In genomic region chr4:155944271-155944670, GRCm38 (mm10) we compare ENCODE assay signal across 9 mouse cellular contexts. TPM values are rescaled to one million over a fixed set of nuclear protein-coding genes. Genes with fewer than 3 reads are reported as not detected.
DNase-seq lines count a peak whose midpoint lies in the region; ATAC-seq and TF ChIP-seq lines count a peak whose summit lies in the region.
"Had no signal": no experiment of that assay in that cellular context is flagged by ENCODE, and none has a peak within 500 bp of the region (broad histone marks: within the 10 kb centered on the region; RNA-seq: fewer than 3 reads in every experiment).

No protein-coding gene starts in this region.

- H3K4me2 ChIP-seq in heart, postnatal 0 days (ENCODE audit: low read depth, low read length): peak overlapping the region; percentile 98
- peak overlapping the region; percentile 96 for H3K4me2 ChIP-seq in liver, embryonic 12.5 days
- H3K4me2 ChIP-seq in neural tube, embryonic 13.5 days: peak overlapping the region; percentile 90

- peaks cover 14% of the 10 kb centered on the region; the same call in 1 of the 2 replicates for H3K4me1 ChIP-seq in heart, postnatal 0 days (ENCODE audit: control insufficient read depth, insufficient read depth)
- H3K4me1 ChIP-seq in liver, embryonic 12.5 days: peaks cover 40% of the 10 kb centered on the region
- H3K4me1 ChIP-seq in neural tube, embryonic 13.5 days (replicated peaks): peaks cover 27% of the 10 kb centered on the region

- TF ChIP-seq CTCF in gastrocnemius, adult 2 months (IDR thresholded peaks at IDR 0.05): no peak
- no peak for TF ChIP-seq CTCF in heart, postnatal 0 days (IDR thresholded peaks at IDR 0.05; ENCODE audit: low read depth)

- no peak for TF ChIP-seq EP300 in heart, postnatal 0 days (IDR thresholded peaks at IDR 0.05; ENCODE audit: low read depth)

- peak overlapping the region; percentile 97 for H3K27ac ChIP-seq in gastrocnemius, adult 2 months
- H3K27ac ChIP-seq in heart, postnatal 0 days (ENCODE audit: low read depth): peak overlapping the region; percentile 87
- peak overlapping the region; percentile 85 for H3K27ac ChIP-seq in liver, embryonic 12.5 days
- peak overlapping the region; percentile 90; the same call in 1 of the 2 replicates for H3K27ac ChIP-seq in neural tube, embryonic 13.5 days (replicated peaks)

- 0% methylated on average over 17 of the region's 17 CpGs for WGBS in heart, postnatal 0 days
- under 1% methylated on average over 17 of the region's 17 CpGs for WGBS in liver, embryonic 12.5 days (ENCODE audit: insufficient replicate concordance)
- WGBS in neural tube, embryonic 13.5 days: under 1% methylated on average over 17 of the region's 17 CpGs

- peak overlapping the region; percentile 93 for H3K9ac ChIP-seq in heart, postnatal 0 days (replicated peaks; ENCODE audit: low read depth, low read length)
- peak overlapping the region; percentile 96 for H3K9ac ChIP-seq in liver, embryonic 12.5 days
- peak overlapping the region; percentile 93 for H3K9ac ChIP-seq in neural tube, embryonic 13.5 days

- H3K27me3 ChIP-seq in heart, postnatal 0 days (ENCODE audit: control insufficient read depth, insufficient read depth, low read length): no peaks in the 10 kb centered on the region
- H3K27me3 ChIP-seq in liver, embryonic 12.5 days (replicated peaks): peaks cover 26% of the 10 kb centered on the region
- H3K27me3 ChIP-seq in neural tube, embryonic 13.5 days: 0 out of 2 replicates have a peak, but pooled peaks cover 2% of the 10 kb centered on the region
- H3K27me3 ChIP-seq: Patski had no signal

- H3K4me3 ChIP-seq in gastrocnemius, adult 2 months: peak overlapping the region; percentile 99
- H3K4me3 ChIP-seq in heart, postnatal 0 days (ENCODE audit: low read depth, low read length): peak overlapping the region; percentile 95
- H3K4me3 ChIP-seq in liver, embryonic 12.5 days: peak overlapping the region; percentile 99
- H3K4me3 ChIP-seq in neural tube, embryonic 13.5 days: peak overlapping the region; percentile 99

- intact Hi-C loops in gastrocnemius, adult 2 months (cut with DNase I): loop anchor here (5.0 to 10.0 kb wide), 3 partner anchors 48 to 109 kb away; partner anchors contain the start of genes Acap3, Aurkaip1, B3galt6 and Mxra8

- no peak for ATAC-seq in heart, postnatal 0 days (ENCODE audit: insufficient read depth, low read depth)
- ATAC-seq in liver, embryonic 12.5 days: 0 out of 2 replicates have a peak, but pooled peaks have one; percentile 3
- peak; percentile 21; the same call in 1 of the 2 replicates for ATAC-seq in neural tube, embryonic 13.5 days (ENCODE audit: low read depth)

- no peaks in the 10 kb centered on the region for H3K9me3 ChIP-seq in heart, postnatal 0 days (replicated peaks; ENCODE audit: control insufficient read depth, low read length)
- H3K9me3 ChIP-seq in liver, embryonic 12.5 days (replicated peaks): no peaks in the 10 kb centered on the region
- H3K9me3 ChIP-seq in neural tube, embryonic 13.5 days: no peaks in the 10 kb centered on the region

- peaks cover 14% of the 10 kb centered on the region for H3K36me3 ChIP-seq in heart, postnatal 0 days (replicated peaks; ENCODE audit: control insufficient read depth, insufficient read depth, low read length)
- peaks cover 35% of the 10 kb centered on the region for H3K36me3 ChIP-seq in liver, embryonic 12.5 days
- peaks cover 29% of the 10 kb centered on the region for H3K36me3 ChIP-seq in neural tube, embryonic 13.5 days

- DNase-seq in gastrocnemius, adult 2 months: no peak
- no peak for DNase-seq in gastrocnemius, postnatal 10 days
- DNase-seq in T-cell, adult 2 months (ENCODE audit: low spot score): peak; percentile 14
- peak; percentile 51 for DNase-seq in heart, postnatal 0 days (ENCODE audit: low spot score)
- DNase-seq in thymus, postnatal 4 days: no peak
- no peak for DNase-seq in gastrocnemius, postnatal 4 days (ENCODE audit: low spot score in 2 of 2)

RNA-seq across cellular contexts. Expression of gene Ube2j2, which starts 0.6 kb away (rescaled TPM):
- total RNA-seq in gastrocnemius, adult 2 months (2021): 10 to 100 TPM; 62.8 to 64.5 TPM
- 10 to 100 TPM; 62.1 to 67.2 TPM for total RNA-seq in gastrocnemius, postnatal 10 days (2021)
- total RNA-seq in heart, postnatal 0 days (2014; rRNA removed; ENCODE audit: low replicate concordance): 46.4 and 46.8 TPM in 2 replicates
- polyA plus RNA-seq in heart, postnatal 0 days (2015; fragmentation: Nextera tagmentation; extraction: Ambion mirVana): 63.3 and 66.9 TPM in 2 replicates
- 106 and 111 TPM in 2 replicates for polyA plus RNA-seq in liver, embryonic 12.5 days (2016; fragmentation: Nextera tagmentation; extraction: Ambion mirVana)
- 121 and 126 TPM in 2 replicates for polyA plus RNA-seq in neural tube, embryonic 13.5 days (2015; fragmentation: Nextera tagmentation; extraction: Ambion mirVana)
- total RNA-seq in gastrocnemius, postnatal 4 days (2021): 10 to 100 TPM; 59.6 to 74.0 TPM

RNA-seq across cellular contexts. Expression of gene C1qtnf12, which starts 17.8 kb away (rescaled TPM):
- 10 to 100 TPM; 15.1 to 18.5 TPM for total RNA-seq in gastrocnemius, adult 2 months (2021)
- 10 to 100 TPM; 20.8 to 23.1 TPM for total RNA-seq in gastrocnemius, postnatal 10 days (2021)
- total RNA-seq in heart, postnatal 0 days (2014; rRNA removed; ENCODE audit: low replicate concordance): 42.5 and 51.4 TPM in 2 replicates
- 20.5 and 20.8 TPM in 2 replicates for polyA plus RNA-seq in heart, postnatal 0 days (2015; fragmentation: Nextera tagmentation; extraction: Ambion mirVana)
- 45.0 and 48.8 TPM in 2 replicates for polyA plus RNA-seq in liver, embryonic 12.5 days (2016; fragmentation: Nextera tagmentation; extraction: Ambion mirVana)
- 10.6 and 19.0 TPM in 2 replicates for polyA plus RNA-seq in neural tube, embryonic 13.5 days (2015; fragmentation: Nextera tagmentation; extraction: Ambion mirVana)
- total RNA-seq in gastrocnemius, postnatal 4 days (2021): 10 to 100 TPM; 24.0 to 36.0 TPM

RNA-seq across cellular contexts. Expression of gene B3galt6, which starts 48.2 kb away (rescaled TPM):
- total RNA-seq in gastrocnemius, adult 2 months (2021): 1 to 10 TPM in 1 of 2 experiments, under 1 TPM in 1; 0.92 to 2.0 TPM
- total RNA-seq in gastrocnemius, postnatal 10 days (2021): 1 to 10 TPM; 3.1 to 3.8 TPM
- total RNA-seq in heart, postnatal 0 days (2014; rRNA removed; ENCODE audit: low replicate concordance): 3.9 and 11.2 TPM in 2 replicates
- polyA plus RNA-seq in heart, postnatal 0 days (2015; fragmentation: Nextera tagmentation; extraction: Ambion mirVana): 5.0 and 5.7 TPM in 2 replicates
- 8.2 and 8.7 TPM in 2 replicates for polyA plus RNA-seq in liver, embryonic 12.5 days (2016; fragmentation: Nextera tagmentation; extraction: Ambion mirVana)
- 25.1 and 25.5 TPM in 2 replicates for polyA plus RNA-seq in neural tube, embryonic 13.5 days (2015; fragmentation: Nextera tagmentation; extraction: Ambion mirVana)
- total RNA-seq in gastrocnemius, postnatal 4 days (2021): 1 to 10 TPM; 4.8 to 6.0 TPM

RNA-seq across cellular contexts. Expression of gene Sdf4, which starts 48.4 kb away (rescaled TPM):
- total RNA-seq in gastrocnemius, adult 2 months (2021): 10 to 100 TPM; 75.7 to 81.5 TPM
- 10 to 100 TPM; 87.9 to 96.0 TPM for total RNA-seq in gastrocnemius, postnatal 10 days (2021)
- 88.4 and 114 TPM in 2 replicates for total RNA-seq in heart, postnatal 0 days (2014; rRNA removed; ENCODE audit: low replicate concordance)
- polyA plus RNA-seq in heart, postnatal 0 days (2015; fragmentation: Nextera tagmentation; extraction: Ambion mirVana): 102 and 105 TPM in 2 replicates
- 93.4 and 93.9 TPM in 2 replicates for polyA plus RNA-seq in liver, embryonic 12.5 days (2016; fragmentation: Nextera tagmentation; extraction: Ambion mirVana)
- 132 and 139 TPM in 2 replicates for polyA plus RNA-seq in neural tube, embryonic 13.5 days (2015; fragmentation: Nextera tagmentation; extraction: Ambion mirVana)
- total RNA-seq in gastrocnemius, postnatal 4 days (2021): 100 to 1,000 TPM; 116 to 117 TPM

RNA-seq across cellular contexts. Expression of gene Acap3, which starts 52.6 kb away (rescaled TPM):
- total RNA-seq in gastrocnemius, adult 2 months (2021): 1 to 10 TPM; 7.5 to 8.0 TPM
- 10 to 100 TPM; 13.8 to 23.1 TPM for total RNA-seq in gastrocnemius, postnatal 10 days (2021)
- total RNA-seq in heart, postnatal 0 days (2014; rRNA removed; ENCODE audit: low replicate concordance): 16.3 and 31.2 TPM in 2 replicates
- polyA plus RNA-seq in heart, postnatal 0 days (2015; fragmentation: Nextera tagmentation; extraction: Ambion mirVana): 5.8 and 6.4 TPM in 2 replicates
- polyA plus RNA-seq in liver, embryonic 12.5 days (2016; fragmentation: Nextera tagmentation; extraction: Ambion mirVana): 13.4 and 13.6 TPM in 2 replicates
- polyA plus RNA-seq in neural tube, embryonic 13.5 days (2015; fragmentation: Nextera tagmentation; extraction: Ambion mirVana): 68.4 and 72.3 TPM in 2 replicates
- total RNA-seq in gastrocnemius, postnatal 4 days (2021): 10 to 100 TPM; 30.1 to 31.6 TPM

Comparison
In these comparisons a context has a peak if more than half of its experiments do, and no peak if none do; other contexts are left out.
1. DNase-seq: peak in T-cell, adult 2 months (single experiment) and heart, postnatal 0 days (single experiment); none in gastrocnemius, adult 2 months (single experiment), gastrocnemius, postnatal 10 days (single experiment), thymus, postnatal 4 days (single experiment) and gastrocnemius, postnatal 4 days (0 of 2).
2. Peak in every context shown above with its lines, with median percentiles within 50 percentile points of each other: H3K27ac ChIP-seq, H3K4me3 ChIP-seq, H3K4me2 ChIP-seq and H3K9ac ChIP-seq.